Mouse (Mus musculus) right cerebral cortex, postnatal 25 days (tissue): ENCODE measurements around the gene Mylpf.

ENCODE experiments used
- DNase-seq: peaks from one replicate; pipeline ENCODE4 v3.0.0; 2022

The Mylpf gene

DNA sequence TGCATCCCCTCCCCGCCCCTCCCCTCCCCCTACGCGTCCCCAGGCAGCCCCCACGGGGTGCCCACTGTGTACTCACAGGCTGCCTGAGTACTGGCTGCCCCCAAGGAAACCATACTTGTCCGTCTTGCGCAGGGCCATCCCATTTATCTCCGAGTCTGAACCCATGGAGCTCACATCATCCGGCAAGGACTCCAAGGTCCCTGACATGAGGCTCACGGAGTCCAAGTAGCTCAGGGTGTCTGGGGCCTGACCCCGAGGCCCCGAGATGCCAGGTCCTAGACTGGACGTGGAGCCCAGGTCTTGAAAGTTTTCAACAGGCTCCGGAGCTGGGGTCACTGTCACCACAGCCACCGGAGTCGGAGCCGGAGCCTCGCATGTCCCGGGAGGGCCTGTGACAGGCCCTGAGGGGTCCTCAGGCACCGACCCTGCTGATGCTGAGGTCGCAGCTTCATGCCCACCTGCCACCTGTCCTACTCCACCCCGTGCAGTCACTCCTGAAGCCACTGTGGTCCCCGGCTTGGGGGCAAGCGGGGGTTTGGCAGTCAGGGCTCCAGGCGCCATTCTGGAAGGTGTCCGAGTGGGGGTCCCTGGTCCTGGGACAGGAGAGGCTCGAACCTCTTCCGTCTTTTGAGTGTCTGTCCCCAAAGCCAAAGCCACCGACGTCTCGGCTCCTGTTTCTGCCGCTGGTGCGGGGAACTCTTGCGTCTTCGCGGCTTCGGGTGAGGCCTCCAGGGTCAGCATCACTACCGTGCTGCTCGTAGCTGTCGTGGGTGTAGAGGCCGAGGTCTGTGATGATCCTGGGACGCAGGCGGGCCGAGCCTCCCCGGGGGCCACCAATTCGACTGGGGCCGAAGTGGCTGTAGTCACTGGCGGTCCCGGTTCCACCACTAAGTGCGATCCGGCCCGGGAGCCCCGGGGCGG, 1.1 kb upstream of the Mylpf start:
- DNase-seq, result peak; percentile 33

DNA sequence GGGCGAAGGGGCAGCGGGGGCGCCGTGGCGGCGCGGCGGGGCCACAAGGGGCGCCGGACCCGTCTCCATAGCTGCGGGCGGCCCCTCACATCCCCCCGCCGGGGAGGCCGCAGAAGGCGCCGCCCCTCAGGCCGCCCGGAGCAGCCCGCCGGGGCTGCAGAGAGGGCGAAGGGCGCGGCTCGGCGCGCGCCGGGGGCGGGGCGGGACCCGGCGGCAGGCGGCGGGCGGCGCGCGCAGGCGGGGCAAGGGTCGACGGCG, 466 bp upstream of the Mylpf start, which contains the start of gene Tbc1d10b:
Tbc1d10b (minus strand) TSS at position 174 of the 258 bp plus-strand sequence.
- no peak for DNase-seq

DNA sequence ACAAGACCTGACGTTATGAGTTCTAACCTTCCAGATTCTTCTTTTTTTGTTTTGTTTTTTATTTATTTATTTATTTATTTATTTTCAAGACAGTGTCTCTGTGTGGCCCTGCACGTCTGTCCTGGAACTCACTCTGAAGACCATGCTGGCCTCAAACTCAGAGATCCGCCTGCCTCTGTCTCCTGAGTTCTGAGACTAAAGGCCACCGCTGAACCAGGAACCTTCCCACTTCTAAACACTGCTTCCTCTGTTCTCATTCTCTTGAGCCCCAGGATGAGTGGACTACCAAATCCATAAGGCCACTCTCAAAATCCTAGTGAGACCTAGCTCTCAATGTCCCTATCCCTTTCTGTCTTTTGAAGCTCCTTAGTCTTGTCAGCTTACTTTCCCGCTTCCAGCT, 1.2 kb downstream of the Mylpf start:
- DNase-seq, result no peak

DNA sequence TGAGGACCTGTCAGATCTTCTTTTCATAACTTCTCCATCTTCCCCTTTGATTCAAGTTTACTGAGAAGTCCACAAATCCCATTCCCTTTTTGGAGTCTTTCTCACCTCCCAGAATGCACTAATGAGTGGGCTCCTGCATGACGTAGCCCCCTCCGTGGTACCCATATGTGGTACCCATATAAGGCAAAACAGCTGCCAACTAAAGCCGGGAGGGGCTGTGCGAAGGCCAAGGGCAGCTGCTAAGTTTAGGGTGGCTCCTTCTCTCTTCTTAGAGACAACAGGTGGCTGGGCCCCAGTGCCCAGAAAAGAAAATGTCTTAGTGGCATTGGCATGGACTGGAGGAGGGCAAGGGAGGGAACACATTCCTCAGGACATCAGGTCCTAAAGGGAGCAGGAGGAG, 1.6 kb downstream of the Mylpf start:
- no peak for DNase-seq

DNA sequence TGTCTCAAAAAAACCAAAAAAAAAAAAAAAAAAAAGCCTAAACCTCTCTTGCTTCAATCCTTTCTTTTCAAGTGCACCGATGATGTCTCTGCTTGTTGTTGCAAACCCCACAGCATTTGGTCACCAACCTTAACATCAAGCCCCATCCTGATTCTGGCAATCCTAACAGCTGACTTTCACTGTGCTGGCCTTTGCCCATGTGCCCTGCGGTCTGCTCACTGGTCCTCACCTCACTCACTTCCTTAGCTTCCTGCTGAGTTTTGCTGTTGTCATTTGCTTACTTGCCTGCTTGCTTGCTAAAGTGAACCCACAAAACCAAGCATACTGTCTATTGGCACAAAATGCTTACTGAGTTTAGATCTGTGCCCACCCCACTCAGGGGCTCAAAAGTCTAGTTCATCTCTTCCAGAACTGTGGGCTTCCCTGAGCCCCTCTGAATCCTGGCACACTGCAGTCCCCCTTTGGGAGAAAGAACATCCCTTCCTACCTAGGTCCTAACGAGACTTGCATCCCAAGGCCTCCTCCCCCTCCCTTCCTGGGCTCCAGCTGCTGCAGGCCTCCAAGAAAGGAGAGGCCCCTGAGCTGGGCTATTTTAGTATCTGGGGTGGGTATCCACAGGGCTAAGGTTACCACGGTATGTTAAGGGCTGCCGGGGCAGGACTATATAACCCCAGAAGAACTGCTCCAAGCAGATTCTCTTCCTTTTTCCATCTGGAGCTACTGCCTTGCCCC, 2.5 kb downstream of the Mylpf start:
- no peak for DNase-seq

DNA sequence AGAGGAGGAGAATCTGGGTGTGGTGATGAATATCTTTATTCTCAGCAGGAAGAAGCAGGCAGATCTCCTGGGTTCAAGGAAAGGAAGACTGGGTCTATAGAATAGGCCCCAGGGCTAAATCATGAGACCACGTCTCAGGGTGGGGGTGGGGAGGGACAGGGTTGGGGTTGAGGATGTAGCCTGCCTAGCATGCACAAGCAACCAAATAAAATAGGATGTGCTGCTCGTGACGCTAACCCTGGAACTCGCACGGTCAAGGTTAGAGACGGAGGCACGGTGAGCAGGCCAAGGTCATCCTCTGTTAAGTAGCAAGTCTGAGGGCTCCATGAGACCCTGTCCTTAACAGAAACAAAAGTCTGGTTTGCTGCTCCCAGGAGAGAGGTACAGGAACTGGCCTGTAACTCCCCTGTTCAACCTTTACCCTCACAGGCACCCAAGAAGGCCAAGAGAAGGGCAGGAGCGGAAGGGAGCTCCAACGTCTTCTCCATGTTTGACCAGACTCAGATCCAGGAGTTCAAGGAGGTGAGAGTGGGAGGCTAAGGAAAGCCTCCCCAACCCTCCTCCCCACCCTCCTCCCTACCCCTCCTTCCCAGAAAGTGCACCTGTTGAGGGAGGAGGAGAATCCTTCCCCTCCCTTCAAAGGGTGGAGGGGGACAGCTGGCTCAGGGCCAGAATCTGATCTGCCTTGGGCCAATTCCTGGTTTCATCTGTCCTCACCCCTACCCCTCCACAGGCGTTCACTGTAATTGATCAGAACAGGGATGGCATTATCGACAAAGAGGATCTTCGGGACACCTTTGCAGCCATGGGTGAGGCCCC, 4.0 kb downstream of the Mylpf start:
- DNase-seq, result no peak

DNA sequence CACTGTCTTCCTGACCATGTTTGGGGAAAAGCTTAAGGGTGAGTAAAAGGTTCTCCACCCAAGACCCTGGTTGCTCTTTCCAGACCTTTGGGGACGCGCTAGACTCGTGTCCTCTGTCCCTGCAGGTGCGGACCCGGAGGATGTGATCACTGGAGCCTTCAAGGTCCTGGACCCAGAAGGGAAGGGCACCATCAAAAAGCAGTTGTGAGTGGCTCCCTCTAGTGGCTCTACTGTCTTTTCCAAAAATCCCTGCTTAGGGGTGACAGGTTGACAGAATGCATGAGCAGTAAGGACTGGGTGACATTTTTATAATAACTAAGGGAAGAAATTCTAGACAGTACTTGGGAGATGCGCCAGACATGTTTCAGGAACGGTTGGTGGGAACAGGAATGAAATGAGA, 4.8 kb downstream of the Mylpf start:
- DNase-seq, result no peak

DNA sequence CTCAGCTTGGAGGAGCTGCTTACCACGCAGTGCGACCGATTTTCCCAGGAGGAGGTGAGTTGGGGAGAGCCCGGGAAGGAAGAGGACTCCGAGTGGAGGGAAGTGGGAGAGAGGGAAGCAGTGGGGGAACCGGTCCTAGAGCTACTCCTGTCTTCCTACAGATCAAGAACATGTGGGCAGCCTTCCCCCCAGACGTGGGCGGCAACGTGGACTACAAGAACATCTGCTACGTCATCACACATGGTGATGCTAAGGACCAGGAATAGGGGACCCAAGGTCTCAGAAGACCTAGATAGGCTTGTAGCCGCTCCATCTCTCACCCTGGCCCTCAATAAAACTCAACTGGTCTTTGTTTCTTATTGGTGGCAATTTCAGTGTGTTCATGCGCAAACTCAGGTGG, 5.2 kb downstream of the Mylpf start:
- DNase-seq, result no peak

DNA sequence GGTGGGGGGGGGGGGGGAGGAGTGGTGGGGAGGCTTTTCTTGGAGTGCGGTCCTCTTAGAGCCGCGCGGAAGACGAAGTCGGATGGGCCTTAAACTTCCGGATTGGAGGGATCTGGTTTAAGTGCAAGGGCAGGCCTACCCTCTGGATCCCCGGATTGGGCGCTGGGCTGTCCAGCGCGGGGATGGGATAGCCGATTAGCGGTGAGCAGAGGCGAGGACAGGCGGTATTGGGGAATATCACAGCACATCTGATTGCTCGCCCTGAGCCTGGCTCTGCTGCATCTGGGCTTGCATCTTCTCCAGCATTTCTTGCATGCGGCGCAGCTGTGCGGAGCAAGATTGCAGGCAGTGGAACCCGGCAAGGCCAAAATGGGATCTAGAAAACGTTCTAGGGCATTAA, 5.8 kb downstream of the Mylpf start:
- DNase-seq, result no peak

DNA sequence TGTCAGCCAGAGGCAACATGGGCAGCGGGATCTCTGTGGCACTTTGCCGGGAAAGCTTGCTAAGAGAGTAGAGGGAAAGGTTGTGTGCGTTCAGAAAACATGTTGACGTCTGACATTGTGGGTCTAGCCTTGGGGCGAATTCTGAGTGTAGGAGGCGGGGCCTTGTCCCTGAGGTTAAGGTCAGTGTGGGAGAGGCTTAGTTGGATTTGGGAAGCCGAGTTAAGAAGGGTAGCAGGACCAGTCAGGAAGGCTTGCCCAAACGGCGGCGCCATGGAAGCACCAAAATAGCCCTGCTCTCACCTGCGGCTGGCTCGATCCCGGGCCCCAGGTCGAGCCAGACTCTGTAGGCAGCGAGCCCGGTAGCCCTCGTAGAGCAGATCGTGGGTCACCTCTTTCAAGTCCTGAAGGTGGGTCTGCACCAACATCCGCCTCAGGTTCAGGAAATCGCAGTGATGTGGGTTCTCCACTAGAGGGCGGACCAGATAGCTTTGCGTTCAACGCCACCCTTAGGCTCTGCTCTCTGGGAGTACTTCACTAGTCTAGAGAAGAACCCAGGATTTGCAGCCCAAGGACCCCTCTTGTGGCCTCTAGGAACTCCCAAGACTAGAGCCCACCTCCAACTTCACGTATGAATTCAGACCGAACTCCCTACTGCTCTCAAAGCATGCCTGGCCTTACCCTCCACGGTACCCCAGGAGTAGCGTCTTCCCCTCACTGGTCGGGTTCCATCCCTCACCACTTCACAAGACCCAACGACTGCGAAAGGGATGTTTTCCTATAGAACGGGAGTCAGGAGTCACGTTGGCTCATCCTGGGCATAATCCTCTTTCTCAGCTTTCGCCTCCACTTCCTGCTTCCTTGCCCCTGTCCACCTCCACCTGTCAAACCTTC, 6.5 kb downstream of the Mylpf start:
- no peak for DNase-seq

DNA sequence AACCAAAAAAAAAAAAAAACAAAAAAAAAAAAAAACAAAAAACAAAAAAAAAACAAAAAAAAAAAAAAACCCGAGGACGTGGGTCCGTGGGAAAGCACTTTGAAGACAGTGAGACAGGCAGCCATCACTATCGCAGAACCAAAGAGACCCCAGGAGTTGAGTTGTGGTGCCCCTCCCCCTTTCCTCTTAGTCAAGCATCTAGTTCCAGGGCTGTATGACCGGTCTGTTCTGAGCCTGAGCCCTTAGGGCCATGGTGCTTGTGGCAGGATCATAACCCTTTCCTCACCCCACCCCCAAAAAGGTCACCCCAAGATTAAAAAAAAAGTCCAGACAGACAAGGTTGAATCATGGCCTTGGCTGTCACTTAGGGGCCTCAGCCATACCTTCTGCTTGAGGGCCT, 7.6 kb downstream of the Mylpf start:
- no peak for DNase-seq

DNA sequence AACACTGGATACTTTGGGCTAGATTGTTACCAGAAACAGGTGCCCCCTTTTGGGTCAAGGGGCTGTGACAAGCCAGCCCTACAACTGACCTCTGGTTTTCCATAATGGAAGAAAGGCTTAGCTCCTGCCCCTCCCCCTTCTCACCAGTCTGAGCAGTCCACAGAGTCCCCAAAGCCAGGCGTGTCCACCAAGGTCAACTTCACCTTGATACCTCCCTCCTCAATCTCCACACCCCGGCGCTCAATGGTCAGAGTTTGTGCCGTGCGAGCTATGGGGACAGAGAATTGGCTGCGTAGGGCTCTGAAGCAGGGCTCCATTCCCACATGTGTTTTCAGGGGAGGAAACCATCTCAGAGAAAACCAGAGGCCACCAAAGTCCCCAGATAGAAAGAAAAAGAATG, 8.8 kb downstream of the Mylpf start:
- no peak for DNase-seq

DNA sequence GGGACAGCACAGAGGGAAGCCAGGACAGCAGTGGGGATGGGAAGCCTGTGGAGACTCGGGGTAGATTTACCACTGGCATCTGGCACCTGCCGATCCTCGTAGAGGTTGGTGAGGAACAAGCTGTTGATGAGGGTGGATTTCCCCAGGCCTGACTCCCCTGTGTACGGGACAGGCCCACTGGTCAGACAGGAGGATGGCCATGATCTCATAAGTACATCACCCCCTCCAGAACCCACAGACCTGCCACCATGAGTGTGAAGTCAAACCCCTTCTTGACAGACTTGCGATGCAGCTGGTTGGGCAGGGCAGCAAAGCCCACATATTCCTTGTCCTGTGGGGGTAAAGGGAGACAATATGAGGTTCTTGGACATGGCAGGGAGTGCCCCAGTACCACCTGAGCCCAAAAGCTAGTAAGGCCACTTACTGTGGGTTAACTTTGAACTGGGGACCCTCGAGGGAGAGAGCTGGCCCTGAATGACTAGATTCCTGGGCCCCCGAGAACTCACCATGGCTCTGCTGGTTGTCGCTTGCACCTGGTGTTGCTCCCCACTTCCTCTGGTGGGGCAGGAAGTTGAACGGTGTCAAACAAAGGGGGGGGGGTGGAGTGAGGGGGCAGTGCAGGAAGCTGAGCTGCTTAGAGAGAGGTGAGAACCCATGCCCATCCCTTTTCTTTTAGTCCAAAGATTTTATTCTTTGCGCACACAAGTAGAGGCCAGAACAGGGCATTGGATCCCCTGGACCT, 9.4 kb downstream of the Mylpf start:
- DNase-seq, result no peak

DNA sequence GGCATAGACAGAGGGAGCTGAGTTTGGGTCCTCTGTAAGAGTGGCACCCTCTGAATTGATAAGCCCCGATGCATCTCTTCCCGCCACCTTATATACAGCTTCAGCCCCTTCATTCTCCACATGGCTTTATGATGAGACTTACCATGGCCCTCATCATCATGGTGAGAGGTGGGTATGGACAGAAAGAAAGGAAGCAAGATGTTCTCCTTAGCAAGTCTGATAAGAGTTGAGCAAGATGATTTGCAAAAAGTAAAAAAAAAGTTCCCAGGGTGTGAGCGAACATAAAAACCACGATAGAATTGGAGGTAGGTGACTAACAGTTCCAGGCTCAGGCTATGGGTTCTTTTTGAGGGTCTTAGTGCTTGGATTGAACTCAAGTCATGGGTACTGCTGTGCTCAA, 10.0 kb downstream of the Mylpf start:
- DNase-seq, result no peak

DNA sequence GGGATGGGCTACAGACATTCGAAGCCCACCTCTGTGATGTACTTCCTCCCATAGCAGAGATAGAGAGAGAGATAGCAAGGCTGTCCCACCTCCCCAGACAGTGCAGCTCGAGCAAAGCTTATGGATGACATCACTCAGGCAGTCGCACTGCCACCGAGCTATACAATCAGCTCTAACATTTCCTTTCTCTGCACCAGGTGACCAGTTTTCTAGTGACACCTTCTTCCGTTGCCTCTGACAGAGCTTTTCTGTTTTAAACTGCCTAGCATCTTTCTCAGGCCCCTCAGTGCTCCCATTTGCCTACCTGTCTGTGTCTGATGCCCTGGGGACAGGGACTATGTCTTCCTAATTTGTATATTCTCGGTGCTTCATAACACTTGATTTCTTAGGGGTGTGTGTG, 11.8 kb downstream of the Mylpf start:
- no peak for DNase-seq

DNA sequence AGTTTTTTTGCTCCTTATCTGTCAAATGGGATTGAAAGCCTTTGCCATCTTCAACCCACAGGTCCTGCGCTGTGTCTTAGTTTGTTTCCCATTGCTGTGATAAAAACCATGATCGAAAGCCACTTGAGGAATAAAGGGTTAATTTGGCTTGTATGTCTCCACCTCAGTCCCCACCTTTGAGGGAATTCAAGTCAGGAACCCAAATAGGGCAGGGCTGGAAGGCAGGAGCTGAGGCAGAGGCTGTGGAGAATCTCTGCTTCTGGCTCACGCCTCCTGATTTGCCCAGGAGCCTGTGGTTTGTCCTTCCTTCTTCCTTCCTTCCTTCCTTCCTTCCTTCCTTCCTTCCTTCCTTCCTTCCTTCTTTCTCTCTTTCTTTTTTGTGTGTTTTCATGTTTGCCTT, 14.4 kb downstream of the Mylpf start:
- DNase-seq, result no peak

DNA sequence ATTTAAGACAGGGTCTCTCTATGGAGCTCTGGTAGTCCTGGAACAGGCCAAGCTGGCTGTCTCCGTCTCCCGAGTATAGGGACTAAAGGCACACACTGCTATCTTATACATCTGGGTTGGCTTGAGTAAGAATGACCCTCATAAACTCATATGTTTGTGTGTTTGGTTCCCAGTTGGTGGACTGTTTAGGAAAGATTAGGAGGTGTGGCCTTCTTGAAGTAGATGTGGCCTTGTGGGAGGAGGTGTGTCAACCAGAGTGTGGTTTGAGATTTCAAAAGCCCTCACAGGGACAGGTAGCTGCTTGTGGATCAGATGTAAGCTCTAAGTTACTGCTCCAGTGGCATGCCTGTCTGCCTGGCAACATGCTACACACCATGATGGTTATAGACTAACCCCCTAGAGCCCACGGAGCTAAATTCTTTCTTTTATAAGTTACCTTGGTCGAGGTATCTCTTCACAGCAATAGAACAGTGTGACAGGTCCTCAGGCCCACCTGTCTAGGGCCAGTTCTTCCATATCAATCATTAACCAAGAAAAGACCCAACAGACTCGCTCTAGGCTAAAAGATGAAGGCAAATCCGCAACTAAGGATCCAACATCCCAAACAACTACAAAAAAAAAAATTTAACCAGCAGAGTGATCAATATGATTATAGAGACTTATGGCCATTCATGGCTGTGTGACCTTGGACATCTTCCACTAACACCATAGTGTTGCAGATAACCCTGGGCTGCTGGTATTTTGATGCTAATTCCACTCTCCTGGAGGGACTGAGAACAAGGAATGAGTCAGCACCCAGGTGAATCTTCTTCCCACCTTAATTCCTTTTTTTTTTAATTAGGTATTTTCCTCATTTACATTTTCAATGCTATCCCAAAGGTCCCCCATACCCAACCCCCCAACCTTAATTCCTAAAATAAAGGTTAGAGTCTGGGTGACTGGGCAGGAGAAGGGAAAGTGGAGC, 15.1 kb downstream of the Mylpf start:
- no peak for DNase-seq

DNA sequence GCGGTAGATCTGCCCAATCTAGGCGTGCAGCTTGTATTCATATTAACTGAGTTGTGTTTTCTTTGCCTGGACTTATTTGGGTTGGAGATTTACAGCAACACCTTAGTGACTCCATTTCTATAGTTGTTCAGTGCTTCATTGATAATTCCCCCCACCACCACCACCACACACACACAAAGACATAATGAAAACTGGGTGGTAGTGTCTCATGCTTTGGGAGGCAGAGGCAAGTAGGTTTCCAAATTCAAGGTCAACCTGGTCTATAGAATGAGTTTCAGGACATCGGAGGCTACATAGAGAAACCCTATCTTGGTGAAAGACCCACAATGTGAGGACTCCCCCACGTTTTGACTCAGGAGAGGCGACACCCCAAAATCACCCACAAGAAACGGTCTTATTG, 15.9 kb downstream of the Mylpf start:
- DNase-seq, result no peak

DNA sequence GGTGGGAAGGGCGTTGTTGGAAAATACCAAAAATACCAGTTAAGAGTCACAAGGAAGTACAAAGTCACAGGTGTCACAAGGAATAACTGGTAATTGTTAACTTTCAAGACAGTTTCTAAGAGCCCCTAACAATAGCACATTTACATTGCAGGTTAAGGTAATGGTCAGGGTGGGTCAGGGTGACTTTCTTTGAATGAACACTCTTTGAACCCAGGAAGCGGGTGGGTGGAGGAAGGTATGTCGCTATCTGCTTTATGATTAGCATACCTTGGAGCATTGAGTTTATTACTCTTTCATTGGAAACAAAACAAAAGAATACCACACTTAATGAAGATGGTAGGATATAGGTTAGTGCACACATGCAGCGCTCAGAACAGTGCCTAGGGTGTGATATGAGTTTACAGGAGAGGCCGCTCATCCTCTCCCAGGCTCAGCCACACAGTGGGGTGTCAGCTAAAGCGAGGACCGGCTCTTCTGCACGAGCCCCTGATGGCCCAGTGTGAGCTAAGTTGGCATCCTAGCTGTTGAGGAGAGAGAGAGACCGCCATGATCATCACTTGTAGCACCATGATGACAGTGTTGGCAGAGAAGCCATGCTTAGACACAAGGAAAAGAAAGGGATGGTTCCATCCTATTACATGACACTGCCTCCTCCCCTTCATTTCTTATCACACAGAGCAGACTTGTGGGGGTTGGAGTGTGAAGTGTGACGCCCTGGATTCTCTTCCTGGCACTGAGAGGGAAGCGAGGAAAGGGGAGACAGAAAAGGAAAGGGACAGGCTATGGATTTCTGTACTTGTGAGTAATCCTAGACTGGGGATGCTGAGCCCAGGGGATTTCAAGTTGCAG, 16.7 kb downstream of the Mylpf start:
- no peak for DNase-seq
